8 mouse cellular contexts compared by ENCODE assay signal in genomic region chr7:64286566-64286965, GRCm38 (mm10). TPM values are rescaled to one million over a fixed set of nuclear protein-coding genes. Genes with fewer than 3 reads are reported as not detected.
DNase-seq lines count a peak whose midpoint lies in the region; ATAC-seq lines count a peak whose summit lies in the region.

No protein-coding gene starts in this region.

- H3K9ac ChIP-seq in heart, embryonic 15.5 days, result no peak overlapping the region
- H3K9ac ChIP-seq in embryonic facial prominence, embryonic 13.5 days, result no peak overlapping the region
- no peak overlapping the region for H3K9ac ChIP-seq in midbrain, embryonic 15.5 days

- intact Hi-C loops in heart, postnatal 14 days (cut with DNase I), result loop anchor here (5.0 to 10.0 kb wide), 3 partner anchors 106 to 432 kb away; partner anchors contain the start of genes Mcee and Mphosph10
- intact Hi-C loops in left cerebral cortex, postnatal 36 days (cut with DNase I), result loop anchor here (5.0 kb wide), 1 partner anchor 124 kb away; no protein-coding TSS in a partner anchor

- no peaks in the 10 kb centered on the region for H3K9me3 ChIP-seq in heart, embryonic 15.5 days (replicated peaks)
- H3K9me3 ChIP-seq in embryonic facial prominence, embryonic 13.5 days, result no peaks in the 10 kb centered on the region
- no peaks in the 10 kb centered on the region for H3K9me3 ChIP-seq in midbrain, embryonic 15.5 days

- no peaks in the 10 kb centered on the region for H3K27me3 ChIP-seq in heart, embryonic 15.5 days
- no peaks in the 10 kb centered on the region for H3K27me3 ChIP-seq in embryonic facial prominence, embryonic 13.5 days
- H3K27me3 ChIP-seq in midbrain, embryonic 15.5 days (replicated peaks), result no peaks in the 10 kb centered on the region

- peak overlapping the region; percentile 67 for H3K4me2 ChIP-seq in heart, embryonic 15.5 days
- peak overlapping the region; percentile 64 for H3K4me2 ChIP-seq in embryonic facial prominence, embryonic 13.5 days
- H3K4me2 ChIP-seq in midbrain, embryonic 15.5 days, result peak overlapping the region; percentile 50

- no peak overlapping the region for H3K27ac ChIP-seq in heart, embryonic 15.5 days
- H3K27ac ChIP-seq in embryonic facial prominence, embryonic 13.5 days, result no peak overlapping the region
- no peak overlapping the region for H3K27ac ChIP-seq in midbrain, embryonic 15.5 days

- no peak for ATAC-seq in heart, embryonic 15.5 days (replicated peaks; ENCODE audit: insufficient number of reproducible peaks, insufficient read depth, low FRiP score, low read depth)
- ATAC-seq in embryonic facial prominence, embryonic 13.5 days (ENCODE audit: insufficient number of reproducible peaks, insufficient read depth, low FRiP score, low TSS enrichment, low read depth), result no peak
- peak; percentile 31 for ATAC-seq in midbrain, embryonic 15.5 days (replicated peaks)
- ATAC-seq in monocyte, adult 5-6 weeks (replicated peaks; ENCODE audit: insufficient number of reproducible peaks, low FRiP score, low TSS enrichment, poor library complexity, severe bottlenecking), result no peak

- H3K4me1 ChIP-seq in heart, embryonic 15.5 days (replicated peaks), result peaks cover 4% of the 10 kb centered on the region; the same call in 1 of the 2 replicates
- H3K4me1 ChIP-seq in embryonic facial prominence, embryonic 13.5 days, result peaks cover 12% of the 10 kb centered on the region
- H3K4me1 ChIP-seq in midbrain, embryonic 15.5 days, result peaks cover 11% of the 10 kb centered on the region

- DNase-seq in heart, postnatal 14 days, result no peak
- DNase-seq in kidney, adult 9 months, result peak; percentile 72
- DNase-seq in left cerebral cortex, postnatal 36 days (ENCODE audit: low spot score in 2 of 2), result no peak
- no peak for DNase-seq in retina, postnatal 1 day

- H3K4me3 ChIP-seq in heart, embryonic 15.5 days, result peak overlapping the region; percentile 89; the same call in 1 of the 2 replicates
- peak overlapping the region; percentile 84 for H3K4me3 ChIP-seq in embryonic facial prominence, embryonic 13.5 days
- peak overlapping the region; percentile 72 for H3K4me3 ChIP-seq in midbrain, embryonic 15.5 days

- H3K36me3 ChIP-seq in heart, embryonic 15.5 days, result no peaks in the 10 kb centered on the region
- no peaks in the 10 kb centered on the region for H3K36me3 ChIP-seq in embryonic facial prominence, embryonic 13.5 days
- H3K36me3 ChIP-seq in midbrain, embryonic 15.5 days (replicated peaks), result no peaks in the 10 kb centered on the region

RNA-seq across cellular contexts. Expression of gene Mtmr10, which starts 0.9 kb away (rescaled TPM):
- polyA plus RNA-seq in heart, embryonic 15.5 days (2015; fragmentation: Nextera tagmentation; extraction: Ambion mirVana), result 5.0 and 6.9 TPM in 2 replicates
- 10 to 100 TPM; 13.1 to 15.0 TPM for total RNA-seq in heart, postnatal 14 days (2021)
- polyA plus RNA-seq in embryonic facial prominence, embryonic 13.5 days (2015; fragmentation: Nextera tagmentation; extraction: Ambion mirVana), result 13.6 and 14.5 TPM in 2 replicates
- polyA plus RNA-seq in midbrain, embryonic 15.5 days (2015; fragmentation: Nextera tagmentation; extraction: Ambion mirVana), result 9.5 and 9.6 TPM in 2 replicates
- total RNA-seq in monocyte, adult 5-6 weeks (2017), result 11.8 to 19.1 TPM (median 13.2 TPM) in 3 replicates
- 10 to 100 TPM; 16.1 to 17.5 TPM for total RNA-seq in left cerebral cortex, postnatal 36 days (2021)
